Mouse (Mus musculus) G1E (cell line): Measurements from ENCODE around the gene Slc22a3. TPM values are rescaled to one million over a fixed set of nuclear protein-coding genes. Genes with fewer than 3 reads are reported as not detected.

Experiments used
- ATAC-seq: 2 replicates; pipeline ENCODE4 v1.8.0; 2016; ENCODE audit warnings: mild to moderate bottlenecking; ENCODE audit not compliant: insufficient number of reproducible peaks, poor library complexity, low FRiP score, severe bottlenecking; ENCODE audit errors: extremely low read depth
- DNase-seq: peaks from one replicate; pipeline ENCODE4 v3.0.0; 2012; ENCODE audit warnings: low spot score
- H3K27me3 ChIP-seq: 2 replicates; pipeline ENCODE4 v1.6.1; 2012; ENCODE audit warnings: mild to moderate bottlenecking, low read length, inconsistent platforms; ENCODE audit not compliant: insufficient read depth
- H3K36me3 ChIP-seq: replicated peaks from 2 replicates; pipeline ENCODE3; 2012; ENCODE audit warnings: mild to moderate bottlenecking, inconsistent platforms
- H3K4me1 ChIP-seq: 2 replicates; pipeline ENCODE4 v1.6.1; 2012; ENCODE audit warnings: low read depth, low read length, inconsistent platforms, mixed read lengths; ENCODE audit not compliant: insufficient read depth
- H3K4me3 ChIP-seq: 2 replicates; pipeline ENCODE4 v1.5.1; 2012; ENCODE audit warnings: low read depth, mild to moderate bottlenecking, inconsistent platforms, low read length, moderate library complexity, mixed read lengths
- H3K9me3 ChIP-seq: replicated peaks from 2 replicates; pipeline ENCODE4 v1.6.1; 2012; ENCODE audit warnings: inconsistent platforms
- CTCF ChIP-seq: IDR thresholded peaks from 2 replicates; pipeline ENCODE4 v1.5.1; 2012; ENCODE audit warnings: low read depth, low read length, inconsistent platforms, mixed read lengths
- GATA1 ChIP-seq: IDR thresholded peaks from 2 replicates; pipeline ENCODE4 v1.6.1; 2012; ENCODE audit warnings: borderline replicate concordance, low read length, inconsistent platforms, mixed read lengths
- GATA2 ChIP-seq: IDR thresholded peaks from 2 replicates; pipeline ENCODE4 v1.6.1; 2012; ENCODE audit warnings: low read depth, low read length, inconsistent platforms, borderline replicate concordance
- POLR2AphosphoS5 ChIP-seq: IDR thresholded peaks from 2 replicates; pipeline ENCODE4 v1.6.1; 2012; ENCODE audit warnings: low read depth, low read length, inconsistent platforms; ENCODE audit not compliant: insufficient replicate concordance
- TAL1 ChIP-seq: conservative IDR thresholded peaks from 2 replicates; pipeline ENCODE4 v1.6.1; 2012; ENCODE audit warnings: low read depth, low read length, inconsistent platforms, mixed read lengths
- polyA plus RNA-seq: library from polyadenylated mRNA; stranded (reverse); fragments of >175 nt; gene quantifications from 2 replicates; pipeline ENCODE4 v1.2.3, GENCODE M21; 2012
- total RNA-seq, 2 experiments: library from RNA; stranded (forward) in 1 of 2; stranded (reverse) in 1 of 2; fragments of 200-1000 nt in 1 of 2; fragments of >200 nt in 1 of 2; fragmentation: Nextera tagmentation in 1 of 2; gene quantifications; 2 replicates each; pipeline ENCODE4 v1.2.3; 2014 to 2017

The Slc22a3 gene
- total and polyA plus RNA-seq, 3 experiments: 0.02 to 0.27 TPM; not detected in 1

DNA sequence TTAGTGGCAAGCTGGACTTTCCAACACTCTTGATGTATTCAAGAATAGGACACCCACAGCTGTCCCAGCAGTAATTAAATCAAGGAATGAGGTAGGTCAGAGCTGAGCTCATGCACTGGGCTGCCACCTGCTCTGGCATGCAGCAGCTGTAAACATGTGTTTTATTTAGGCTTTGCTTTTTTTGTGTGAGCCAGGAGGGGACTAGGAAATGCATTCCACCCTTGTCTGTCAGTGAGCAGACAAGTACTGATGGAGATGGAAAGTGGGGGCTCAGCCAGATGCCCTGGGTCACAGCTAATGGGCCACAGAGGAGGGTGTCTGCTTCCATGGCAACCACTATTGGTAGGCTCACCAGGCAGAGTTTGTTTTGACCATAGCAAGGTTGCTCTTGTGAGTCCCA lies 79.1 kb downstream of the Slc22a3 start:
- no peak for ATAC-seq
- DNase-seq: no peak
- H3K4me3 ChIP-seq: no peak overlapping the region
- peaks cover 5% of the 10 kb centered on the region; the same call in 1 of the 2 replicates for H3K4me1 ChIP-seq
- peaks cover 69% of the 10 kb centered on the region for H3K27me3 ChIP-seq
- H3K36me3 ChIP-seq: no peaks in the 10 kb centered on the region
- H3K9me3 ChIP-seq: no peaks in the 10 kb centered on the region
- TF ChIP-seq POLR2AphosphoS5 (no peak), TAL1 (no peak), GATA1 (no peak), CTCF (no peak), GATA2 (no peak)

DNA sequence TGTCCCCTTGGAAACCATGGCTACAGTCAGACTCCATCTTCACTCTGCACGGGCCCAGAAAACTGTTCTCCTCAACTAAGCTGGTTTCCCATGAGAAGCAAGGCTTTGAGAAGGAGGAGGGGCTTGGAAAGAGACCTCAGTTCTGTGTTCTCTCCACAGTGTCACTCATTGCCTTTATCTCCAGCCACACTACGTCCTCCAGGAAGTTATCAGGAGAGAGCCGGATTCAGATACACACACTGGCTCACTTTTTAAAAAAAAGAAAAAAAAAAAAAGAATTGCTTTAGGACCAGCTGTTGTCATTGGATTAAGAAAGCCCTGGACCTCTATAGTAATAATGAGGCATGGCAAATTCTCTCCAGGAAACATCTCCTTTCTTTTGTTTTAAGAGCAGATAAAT lies 80.3 kb downstream of the Slc22a3 start:
- H3K9me3 ChIP-seq: no peaks in the 10 kb centered on the region
- TF ChIP-seq CTCF (no peak), GATA1 (no peak), TAL1 (no peak), POLR2AphosphoS5 (no peak), GATA2 (no peak)
- H3K36me3 ChIP-seq: no peaks in the 10 kb centered on the region
- H3K4me3 ChIP-seq: no peak overlapping the region
- DNase-seq (no peak), ATAC-seq (peak; percentile 90)
- H3K27me3 ChIP-seq: peaks cover 63% of the 10 kb centered on the region
- peaks cover 3% of the 10 kb centered on the region; the same call in 1 of the 2 replicates for H3K4me1 ChIP-seq

DNA sequence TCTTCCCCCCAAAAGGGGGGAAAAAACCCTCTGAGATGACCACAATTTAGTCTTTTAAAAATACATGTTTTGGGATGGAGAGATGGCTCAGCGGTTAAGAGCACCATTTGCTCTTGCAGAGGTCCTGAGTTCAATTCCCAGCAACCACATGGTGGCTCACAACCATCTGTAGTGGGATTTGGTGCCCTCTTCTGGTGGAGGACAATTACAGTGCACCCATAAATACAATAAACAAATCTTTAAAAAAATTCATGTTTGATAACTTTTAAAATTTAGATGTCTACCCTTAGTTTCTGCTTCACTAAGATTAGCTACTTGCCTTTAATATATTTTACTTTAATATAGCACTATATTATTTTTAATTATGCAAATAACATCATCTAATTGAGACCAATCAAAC lies 85.4 kb downstream of the Slc22a3 start:
- TF ChIP-seq POLR2AphosphoS5: no peak
- TF ChIP-seq TAL1: no peak
- TF ChIP-seq GATA2: no peak
- TF ChIP-seq CTCF: no peak
- TF ChIP-seq GATA1: no peak
- Histone ChIP-seq H3K4me3 (no peak overlapping the region), H3K4me1 (peaks cover 2% of the 10 kb centered on the region; the same call in 1 of the 2 replicates), H3K36me3 (no peaks in the 10 kb centered on the region), H3K9me3 (no peaks in the 10 kb centered on the region), H3K27me3 (peaks cover 40% of the 10 kb centered on the region)
- DNase-seq (no peak), ATAC-seq (no peak)

DNA sequence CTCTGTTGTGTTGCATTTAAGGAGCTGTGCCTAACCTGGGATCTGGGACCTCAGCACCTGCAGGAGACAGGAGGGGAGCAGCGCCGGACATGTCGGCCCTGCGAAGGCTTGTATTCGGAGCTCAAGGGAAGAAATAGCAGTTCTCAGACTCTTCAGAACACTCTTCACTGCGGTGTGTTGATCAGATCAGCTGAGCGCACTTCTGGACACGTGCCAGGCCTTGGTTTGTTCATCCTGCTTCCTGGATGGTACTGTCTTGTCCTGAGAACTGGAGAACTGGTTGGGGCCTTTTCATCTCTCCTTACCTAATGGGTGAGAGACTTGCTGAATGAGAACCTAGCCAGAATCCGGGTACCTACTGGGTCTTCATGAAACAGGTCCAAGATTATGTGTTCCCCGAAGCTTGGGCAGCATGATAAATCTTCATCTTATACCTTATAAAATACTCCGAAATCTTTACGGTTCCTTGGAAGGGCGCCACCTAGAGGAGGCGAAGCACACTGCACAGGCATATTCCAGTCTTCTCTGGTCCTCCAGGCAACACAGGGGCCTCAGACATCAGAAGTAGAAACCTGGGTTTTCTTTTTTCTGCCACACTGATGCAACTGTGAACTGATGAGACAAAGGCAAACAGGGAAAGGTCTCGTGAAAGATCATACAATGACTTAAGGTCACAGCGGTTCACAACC lies 86.5 kb downstream of the Slc22a3 start:
- H3K36me3 ChIP-seq: no peaks in the 10 kb centered on the region
- H3K9me3 ChIP-seq: no peaks in the 10 kb centered on the region
- DNase-seq: no peak
- peaks cover 32% of the 10 kb centered on the region for H3K27me3 ChIP-seq
- TF ChIP-seq TAL1 (no peak), POLR2AphosphoS5 (no peak), GATA1 (no peak), CTCF (peak; percentile 66)
- no peak overlapping the region for H3K4me3 ChIP-seq
- H3K4me1 ChIP-seq: peaks cover 5% of the 10 kb centered on the region
- no peak for ATAC-seq

DNA sequence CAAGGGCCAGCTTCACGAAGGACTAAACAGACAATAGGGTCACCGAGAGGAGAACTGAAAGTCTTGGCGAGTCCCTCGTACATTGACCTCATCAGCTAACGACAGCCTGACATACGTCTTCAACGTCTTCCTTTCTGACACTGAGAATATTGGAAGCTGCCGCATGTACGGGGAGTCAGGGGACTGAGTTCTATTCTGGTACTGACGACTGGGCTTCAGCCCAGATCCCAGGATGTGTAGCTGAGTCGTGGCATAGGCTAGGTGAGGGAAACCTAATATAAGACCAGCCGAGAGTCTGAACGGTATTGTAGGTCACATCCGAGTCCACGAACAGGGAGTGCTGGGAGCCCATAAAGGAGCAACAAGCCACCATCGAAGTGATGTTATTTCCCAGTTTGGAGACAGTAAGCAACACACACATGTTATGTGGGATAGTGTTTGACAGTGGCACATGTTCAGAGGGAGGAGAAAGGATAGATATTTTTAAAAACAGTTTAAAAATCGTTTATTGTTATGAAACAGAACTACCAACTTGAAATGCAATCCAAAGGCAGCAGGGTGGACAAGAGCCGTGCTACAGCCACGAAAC lies 87.9 kb downstream of the Slc22a3 start:
- Histone ChIP-seq H3K36me3 (no peaks in the 10 kb centered on the region), H3K9me3 (no peaks in the 10 kb centered on the region), H3K4me3 (no peak overlapping the region), H3K27me3 (peaks cover 29% of the 10 kb centered on the region), H3K4me1 (peaks cover 5% of the 10 kb centered on the region)
- DNase-seq: no peak
- TF ChIP-seq GATA2 (no peak), CTCF (no peak), POLR2AphosphoS5 (no peak), TAL1 (no peak), GATA1 (no peak)
- ATAC-seq: no peak

DNA sequence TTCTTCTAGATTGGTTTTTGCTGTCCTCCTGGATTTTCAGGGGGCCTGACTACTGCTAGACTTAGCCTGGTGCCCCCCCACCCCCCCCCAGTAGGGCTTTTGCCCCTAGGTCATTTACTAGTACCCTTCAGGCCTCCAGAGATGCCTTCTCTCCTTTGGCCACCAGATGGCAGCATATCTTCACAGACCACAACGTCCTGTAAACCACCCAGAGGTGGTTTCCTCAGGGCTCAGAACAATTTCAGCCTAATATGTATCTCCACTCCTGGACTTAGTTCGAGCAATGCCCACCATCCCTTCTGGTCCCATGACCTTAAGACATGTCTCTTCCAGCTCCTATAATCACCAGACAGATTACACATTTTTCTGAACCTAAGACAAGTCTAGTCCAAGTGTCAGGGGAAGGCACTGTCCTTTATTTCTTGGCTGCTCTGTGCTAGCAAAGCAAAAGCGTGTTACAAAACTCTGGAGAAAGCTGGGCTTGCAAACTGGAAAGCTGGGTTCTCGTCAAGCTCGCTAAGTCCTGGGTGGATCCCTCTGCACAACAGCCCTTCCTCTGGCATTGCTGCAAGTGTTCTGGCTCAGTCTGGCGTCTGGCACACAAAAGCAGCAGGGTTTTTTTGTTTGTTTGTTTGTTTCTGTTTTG lies 91.1 kb downstream of the Slc22a3 start:
- no peaks in the 10 kb centered on the region for H3K9me3 ChIP-seq
- DNase-seq: peak; percentile 22
- no peak for TF ChIP-seq GATA2
- TF ChIP-seq CTCF: peak; percentile 82
- H3K4me3 ChIP-seq: no peak overlapping the region
- H3K4me1 ChIP-seq: peaks cover 5% of the 10 kb centered on the region
- peaks cover 37% of the 10 kb centered on the region for H3K27me3 ChIP-seq
- peak; percentile 45 for ATAC-seq
- no peaks in the 10 kb centered on the region for H3K36me3 ChIP-seq
